Mouse (Mus musculus) cerebellum, adult 2 months (tissue): Measurements from ENCODE around the gene Avil. TPM values are rescaled to one million over a fixed set of nuclear protein-coding genes. Genes with fewer than 3 reads are reported as not detected.

Experiments used
- DNase-seq, 2 experiments: peaks; one replicate each; pipeline ENCODE4 v3.0.0; 2021
- H3K27ac ChIP-seq: fragments of 200-500 bp; 2 replicates; pipeline ENCODE4 v1.5.1; 2012; ENCODE audit warnings: low read length, control low read depth, inconsistent platforms; ENCODE audit not compliant: insufficient read depth
- H3K27me3 ChIP-seq: fragments of 200-500 bp; 2 replicates; pipeline ENCODE4 v1.6.1; 2012; ENCODE audit warnings: inconsistent platforms, mild to moderate bottlenecking, low read length, moderate library complexity; ENCODE audit not compliant: control insufficient read depth, insufficient read depth
- H3K4me1 ChIP-seq: fragments of 200-500 bp; 2 replicates; pipeline ENCODE4 v1.6.1; 2011; ENCODE audit warnings: low read length; ENCODE audit not compliant: control insufficient read depth, insufficient read depth
- H3K4me3 ChIP-seq: fragments of 200-500 bp; replicated peaks from 2 replicates; pipeline ENCODE3; 2011; ENCODE audit warnings: mild to moderate bottlenecking, low read depth, low read length, control low read depth; ENCODE audit not compliant: insufficient read depth
- CTCF ChIP-seq: fragments of 200-500 bp; IDR thresholded peaks from 2 replicates; pipeline ENCODE4 v1.5.1; 2011; ENCODE audit warnings: low read depth, mild to moderate bottlenecking, control low read depth, low read length, moderate library complexity, borderline replicate concordance; ENCODE audit not compliant: insufficient read depth
- POLR2A ChIP-seq: fragments of 200-500 bp; IDR thresholded peaks from 2 replicates; pipeline ENCODE4 v1.6.1; 2011; ENCODE audit warnings: low read length, control low read depth, borderline replicate concordance; ENCODE audit not compliant: insufficient read depth
- WGBS: fragments of 180-500 bp; shearing (Covaris S2); methylation state at CpG from one replicate; pipeline ENCODE4 v1.1.7; 2018; 5-methylcytosine and 5-hydroxymethylcytosine counted together
- polyA plus RNA-seq: library from polyadenylated mRNA; depleted of rRNA; stranded (reverse); fragments of >200 nt; gene quantifications from 2 replicates; pipeline ENCODE4 v1.2.3, GENCODE M21; 2012

Avil gene
- polyA plus RNA-seq, 1 experiment, result 0.54 TPM

GRCm38 (mm10) chr10:127040569-127041214 lies 40.2 kb downstream of the Avil start:
- Histone ChIP-seq H3K27ac (no peak overlapping the region), H3K4me3 (peak overlapping the region; percentile 70), H3K27me3 (no peaks in the 10 kb centered on the region), H3K4me1 (no peaks in the 10 kb centered on the region)
- TF ChIP-seq CTCF (no peak), POLR2A (no peak)
- under 1% methylated on average over 20 of the region's 20 CpGs for WGBS
- DNase-seq, result peak in 1 of 2 experiments; percentile 47

GRCm38 (mm10) chr10:127041274-127041766 lies 40.8 kb downstream of the Avil start, which contains the start of the genes Mettl1 and Eef1akmt3:
TSS of gene Mettl1 (plus strand) at chr10:127041414.
TSS of gene Eef1akmt3 (minus strand) at chr10:127041513.
- under 1% methylated on average over 28 of the region's 28 CpGs for WGBS
- H3K27ac ChIP-seq, result no peak within 1 kb of the TSS
- TF ChIP-seq POLR2A (no peak), CTCF (no peak)
- no peaks in the 10 kb centered on the region for H3K4me1 ChIP-seq
- peak in 1 of 2 experiments; percentile 58 for DNase-seq
- H3K27me3 ChIP-seq, result no peaks in the 10 kb centered on the region
- H3K4me3 ChIP-seq, result peak within 1 kb of the TSS; percentile 70

DNA sequence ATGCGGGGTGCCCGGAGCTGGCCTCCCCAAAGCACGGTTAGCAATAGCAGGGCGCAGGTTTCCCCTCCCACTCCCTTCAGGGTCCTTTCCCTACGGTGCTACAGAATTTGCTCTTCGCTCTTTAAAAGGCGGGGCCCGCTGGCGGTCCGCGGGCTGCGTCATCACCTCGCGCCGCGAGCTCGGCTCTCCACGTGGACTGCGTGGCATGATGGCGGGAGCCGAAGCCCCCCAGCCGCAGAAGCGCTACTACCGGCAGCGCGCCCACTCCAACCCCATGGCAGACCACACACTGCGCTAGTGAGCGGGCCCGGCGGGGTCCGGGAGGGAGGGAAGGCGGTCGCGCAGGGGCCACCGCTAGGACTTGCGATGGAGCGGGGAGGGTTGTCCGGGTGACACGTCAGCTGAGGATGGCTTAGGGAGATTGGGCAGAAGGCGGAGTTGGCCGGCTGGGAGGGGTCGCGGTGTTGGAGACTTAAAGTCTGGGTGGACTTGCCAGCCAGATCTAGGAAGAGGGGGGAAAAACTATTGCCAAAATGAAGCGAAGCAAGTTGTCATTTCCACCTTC lies 41.3 kb downstream of the Avil start:
- TF ChIP-seq CTCF (no peak), POLR2A (no peak)
- Histone ChIP-seq H3K27me3 (no peaks in the 10 kb centered on the region), H3K27ac (no peak overlapping the region), H3K4me3 (peak overlapping the region; percentile 70), H3K4me1 (no peaks in the 10 kb centered on the region)
- under 1% methylated on average over 44 of the region's 44 CpGs for WGBS
- DNase-seq, result peak; percentile 85 to 93

DNA sequence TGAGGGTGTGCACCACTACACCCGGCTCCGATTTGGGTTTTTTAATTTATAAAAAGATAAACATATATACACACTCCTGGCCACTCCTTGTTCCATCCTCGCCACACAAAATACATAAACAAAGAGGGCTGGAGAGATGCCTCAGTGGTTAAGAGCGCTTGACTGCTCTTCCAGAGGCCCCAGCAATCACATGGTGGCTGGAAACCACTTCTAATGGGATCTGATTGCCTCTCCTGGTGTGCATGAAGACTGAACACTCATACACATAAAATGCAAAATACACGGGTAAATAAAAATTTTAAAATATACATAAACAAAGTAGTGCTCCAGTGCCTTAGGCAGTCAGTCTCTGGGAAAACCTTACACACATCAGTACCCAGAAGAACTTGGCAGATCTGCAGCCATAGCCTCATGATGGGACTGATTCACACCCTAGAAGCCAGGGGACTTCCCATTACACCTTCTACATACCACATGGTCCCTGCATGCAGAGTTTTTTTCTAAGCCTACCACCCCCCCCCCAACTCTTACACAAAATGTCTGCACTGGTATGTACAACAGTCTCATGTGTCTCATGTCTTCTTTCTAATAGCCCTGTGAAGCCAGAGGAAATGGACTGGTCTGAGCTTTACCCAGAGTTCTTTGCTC lies 42.1 kb downstream of the Avil start:
- no peak overlapping the region for H3K27ac ChIP-seq
- no peaks in the 10 kb centered on the region for H3K4me1 ChIP-seq
- H3K4me3 ChIP-seq, result peak overlapping the region; percentile 70
- TF ChIP-seq POLR2A, result no peak
- no peak for TF ChIP-seq CTCF
- no peaks in the 10 kb centered on the region for H3K27me3 ChIP-seq
- no peak for DNase-seq
- 17% methylated on average over 5 of the region's 5 CpGs for WGBS

GRCm38 (mm10) chr10:127043187-127043586 lies 42.7 kb downstream of the Avil start:
- Histone ChIP-seq H3K27me3 (no peaks in the 10 kb centered on the region; the same call in 1 of the 2 replicates), H3K4me3 (no peak overlapping the region), H3K27ac (no peak overlapping the region), H3K4me1 (no peaks in the 10 kb centered on the region)
- no peak for DNase-seq
- no peak for TF ChIP-seq CTCF
- 48% methylated on average over 6 of the region's 6 CpGs for WGBS

DNA sequence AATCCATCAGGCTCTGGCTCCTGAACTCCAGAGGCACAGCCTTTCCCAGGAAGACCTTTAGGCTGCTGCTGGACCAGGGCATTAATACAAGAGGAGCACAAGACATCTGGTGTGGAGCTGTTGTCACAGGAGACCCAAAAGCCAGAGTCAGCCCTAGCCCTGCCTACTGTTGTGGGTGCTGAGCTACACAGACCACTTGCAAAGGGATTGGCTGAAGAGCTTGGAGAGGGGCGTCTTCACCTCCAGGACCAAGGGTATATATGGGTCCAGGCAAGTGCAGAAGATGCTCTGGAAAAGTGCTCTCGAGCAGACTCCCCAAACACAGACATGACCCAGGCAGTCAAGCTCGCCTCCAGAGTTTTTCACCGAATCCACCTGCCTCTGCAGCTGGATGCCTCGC lies 47.4 kb downstream of the Avil start, which contains the start of gene Cyp27b1:
Gene Cyp27b1, plus strand, starts transcription at position 297 of the 400 bp plus-strand sequence.
- TF ChIP-seq POLR2A (no peak), CTCF (no peak)
- DNase-seq, result no peak
- H3K4me1 ChIP-seq, result no peaks in the 10 kb centered on the region
- WGBS, result 31% methylated on average over 5 of the region's 5 CpGs
- peak within 1 kb of the TSS; percentile 32 for H3K4me3 ChIP-seq
- peaks cover 2% of the 10 kb centered on the region; the same call in 1 of the 2 replicates for H3K27me3 ChIP-seq
- H3K27ac ChIP-seq, result no peak within 1 kb of the TSS

- 2% methylated on average over 35 of the region's 35 CpGs for WGBS
- TF ChIP-seq CTCF (no peak), POLR2A (no peak)
- no peak overlapping the region for H3K27ac ChIP-seq
- H3K27me3 ChIP-seq, result peaks cover 2% of the 10 kb centered on the region; the same call in 1 of the 2 replicates
- H3K4me1 ChIP-seq, result no peaks in the 10 kb centered on the region
- no peak for DNase-seq
- H3K4me3 ChIP-seq, result peak overlapping the region; percentile 32
Observed at GRCm38 (mm10) chr10:127048608-127049394, 48.3 kb downstream of the Avil start.
